Mouse (Mus musculus): Measurements from ENCODE around the gene Ccdc57.

DNA sequence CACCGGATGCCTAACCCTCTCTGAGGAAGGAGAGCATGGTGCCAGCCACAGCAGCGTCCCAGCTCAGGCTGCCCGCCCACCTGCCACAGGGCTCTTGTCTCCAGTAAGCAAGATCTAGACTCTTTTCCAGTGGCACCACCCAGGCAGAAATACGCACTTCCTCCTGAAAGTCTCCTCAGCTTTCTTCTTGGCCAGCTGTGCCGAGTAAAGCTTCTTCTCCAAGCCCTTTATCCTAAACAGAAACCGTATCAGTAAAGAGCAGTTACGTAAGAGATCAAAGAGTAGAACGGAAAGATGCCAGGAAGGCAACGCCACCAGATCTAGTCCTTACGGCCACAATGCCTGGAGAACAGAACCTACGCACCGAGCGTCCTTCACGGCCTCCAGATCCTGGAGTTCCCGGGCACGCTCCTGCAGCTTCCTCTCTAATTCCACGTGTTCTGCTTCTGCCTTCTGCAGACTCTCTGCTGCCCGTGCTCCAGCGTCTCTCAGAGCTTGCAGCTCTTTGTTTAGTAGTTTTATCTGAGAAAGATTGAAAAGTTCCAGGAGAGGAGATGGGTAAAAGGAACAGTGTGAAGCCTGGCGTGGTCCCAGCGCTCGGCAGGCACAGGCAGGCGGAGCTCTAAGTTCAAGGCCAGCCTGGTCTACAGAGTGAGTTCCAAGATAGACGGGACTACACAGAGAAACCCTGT lies 29.4 kb downstream of the Ccdc57 start:
- TF ChIP-seq POLR2A (IDR thresholded peaks at IDR 0.05; ENCODE audit: low read depth, low read length) (no peak), CTCF (conservative IDR thresholded peaks at IDR 0.05; ENCODE audit: insufficient read depth, insufficient read length, low read depth, low read length) (no peak)

Data from kidney, adult 2 months (tissue).